Mouse (Mus musculus): ENCODE data around the gene Gimap9.

- TF ChIP-seq CTCF (IDR thresholded peaks at IDR 0.05; ENCODE audit: low read depth) (no peak), EP300 (optimal IDR thresholded peaks at IDR 0.05) (no peak)
These were observed 49.5 kb downstream of the Gimap9 start for GRCm38 (mm10) chr6:48725476-48725875.

Measured in stomach, postnatal 0 days (tissue).